Mouse (Mus musculus): ENCODE measurements around the gene Myl4. TPM values are rescaled to one million over a fixed set of nuclear protein-coding genes. Genes with fewer than 3 reads are reported as not detected.
"Not testable (repeated sequence)": the region's sequence is repeated elsewhere in the genome, so short reads cannot be mapped to it uniquely, and the experiment has no call there.

Gene Myl4
- 10 to 100 TPM in 1 of 3 experiments, 1 to 10 TPM in 2; 5.9 to 17.7 (median 6.4) TPM for polyA plus RNA-seq (2017; shearing (Covaris generic))

- ATAC-seq: peak; percentile 94
Observed at GRCm38 (mm10) chr11:104550406-104550974, at the start of gene Myl4, which contains the start of gene Cdc27. Myl4 (plus strand) TSS chr11:104550663. Cdc27 (minus strand) TSS chr11:104550620.

- no peak for ATAC-seq
Observed at GRCm38 (mm10) chr11:104508455-104508854, 42.0 kb upstream of the Myl4 start.

GRCm38 (mm10) chr11:104510606-104511005 lies 39.9 kb upstream of the Myl4 start:
- no peak for ATAC-seq

GRCm38 (mm10) chr11:104512436-104512835 lies 38.0 kb upstream of the Myl4 start:
- no peak for ATAC-seq

- no peak for ATAC-seq
Observed at GRCm38 (mm10) chr11:104525935-104526334, 24.5 kb upstream of the Myl4 start.

GRCm38 (mm10) chr11:104536843-104537242 lies 13.6 kb upstream of the Myl4 start:
- ATAC-seq: no peak

- no peak for ATAC-seq
Observed at GRCm38 (mm10) chr11:104537945-104538555, 12.4 kb upstream of the Myl4 start.

- no peak for ATAC-seq
Observed at GRCm38 (mm10) chr11:104539811-104540210, 10.7 kb upstream of the Myl4 start.

GRCm38 (mm10) chr11:104543337-104543736 lies 7.1 kb upstream of the Myl4 start:
- ATAC-seq: not testable (repeated sequence)

GRCm38 (mm10) chr11:104544507-104544906 lies 6.0 kb upstream of the Myl4 start:
- no peak for ATAC-seq

- no peak for ATAC-seq
Observed at GRCm38 (mm10) chr11:104547502-104547901, 3.0 kb upstream of the Myl4 start.

- peak; percentile 46 for ATAC-seq
Observed at GRCm38 (mm10) chr11:104549438-104550405, 741 bp upstream of the Myl4 start.

- no peak for ATAC-seq
Observed at GRCm38 (mm10) chr11:104558065-104558464, 7.6 kb downstream of the Myl4 start.

GRCm38 (mm10) chr11:104558651-104559403 lies 8.4 kb downstream of the Myl4 start:
- no peak for ATAC-seq

- no peak for ATAC-seq
Observed at GRCm38 (mm10) chr11:104560971-104561370, 10.5 kb downstream of the Myl4 start.

GRCm38 (mm10) chr11:104563496-104563895 lies 13.0 kb downstream of the Myl4 start:
- no peak for ATAC-seq

- no peak for ATAC-seq
Observed at GRCm38 (mm10) chr11:104565172-104565571, 14.7 kb downstream of the Myl4 start.

- ATAC-seq: no peak
Observed at GRCm38 (mm10) chr11:104566097-104566496, 15.6 kb downstream of the Myl4 start.

GRCm38 (mm10) chr11:104566796-104567195 lies 16.3 kb downstream of the Myl4 start:
- no peak for ATAC-seq

- no peak for ATAC-seq
Observed at GRCm38 (mm10) chr11:104567736-104568135, 17.3 kb downstream of the Myl4 start.

GRCm38 (mm10) chr11:104568326-104568725 lies 17.9 kb downstream of the Myl4 start:
- ATAC-seq: no peak

- ATAC-seq: not testable (repeated sequence)
Observed at GRCm38 (mm10) chr11:104570515-104570914, 20.1 kb downstream of the Myl4 start.

Measured in inflammation-experienced regulatory T-cells, adult 6 months (primary cell).